Mouse (Mus musculus): ENCODE results near the gene Timm9. TPM values are rescaled to one million over a fixed set of nuclear protein-coding genes. Genes with fewer than 3 reads are reported as not detected.
A peak's percentile ranks its signal among the peaks of the same experiment; 100 is the strongest.

The Timm9 gene
- total and polyA plus RNA-seq, 3 experiments = 77.3 to 127 (median 82.8) TPM

DNA sequence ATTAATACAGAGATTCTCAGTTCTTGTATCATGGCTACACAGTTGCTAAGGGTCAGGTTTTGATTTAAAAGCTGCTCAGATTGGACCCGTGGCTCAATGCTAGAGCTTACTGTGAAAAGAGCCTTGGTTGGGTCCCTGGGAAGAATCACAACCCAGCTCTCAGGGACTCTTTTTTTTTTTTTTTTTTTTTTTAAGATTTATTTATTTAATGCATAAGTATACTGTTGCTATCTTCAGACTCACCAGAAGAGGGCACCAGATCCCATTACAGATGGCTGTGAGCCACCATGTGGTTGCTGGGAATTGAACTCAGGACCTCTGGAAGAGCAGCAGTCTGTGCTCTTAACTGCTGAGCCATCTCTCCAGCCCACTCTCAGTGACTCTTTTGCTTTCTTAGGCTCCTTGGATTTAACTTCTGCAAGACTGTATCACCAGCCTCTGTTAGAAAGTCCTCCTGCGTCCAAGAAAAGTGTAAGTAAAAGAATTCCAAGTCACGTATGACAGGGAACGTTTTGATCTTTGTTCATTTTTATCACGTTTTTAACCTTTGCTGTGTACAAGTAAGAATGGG lies 2.9 kb upstream of the Timm9 start:
- no peaks in the 10 kb centered on the region for H3K9me3 ChIP-seq (replicated peaks; ENCODE audit: low read length)
- peaks cover 21 to 52% of the 10 kb centered on the region in 2 experiments for H3K36me3 ChIP-seq (replicated peaks in 1 of 2; ENCODE audit: control insufficient read depth in 1 of 2, insufficient read depth in 1 of 2, low read length in 1 of 2)
- no peak overlapping the region for H3K27ac ChIP-seq (ENCODE audit: insufficient read depth, low read depth)
- H3K4me1 ChIP-seq (ENCODE audit: control insufficient read depth in 1 of 2, insufficient read depth in 2 of 2) = peaks cover 5 to 20% of the 10 kb centered on the region in 2 experiments; a peak in 3 of 4 replicates
- no peaks in the 10 kb centered on the region for H3K27me3 ChIP-seq (replicated peaks)
- no peak overlapping the region for H3K4me3 ChIP-seq (replicated peaks in 1 of 3; ENCODE audit: low read depth in 2 of 3, low read length in 2 of 3, poor library complexity in 1 of 3)
- dilution Hi-C loops (cut with MboI; ENCODE audit: extremely low pct_ligation_motif_present, extremely low pct_unique_long_range_greater_than_20kb, low sequenced_read_pairs) = no loop called here
- in situ Hi-C loops (cut with MboI; ENCODE audit: low pct_ligation_motif_present, low pct_unique_long_range_greater_than_20kb, low sequenced_read_pairs) = loop anchor here (25.0 kb wide), 1 partner anchor 573 kb away; no protein-coding TSS in a partner anchor
- no peak for DNase-seq (ENCODE audit: extremely low read depth)
- peaks cover 31% of the 10 kb centered on the region for H3K79me2 ChIP-seq (replicated peaks; ENCODE audit: control insufficient read depth, extremely low read depth, insufficient read depth, poor library complexity, severe bottlenecking)
- TF ChIP-seq MEF2A (IDR thresholded peaks at IDR 0.05; ENCODE audit: borderline replicate concordance, low read depth, low read length) (no peak), NELFE (IDR thresholded peaks at IDR 0.05; ENCODE audit: low read depth, low read length) (no peak), HCFC1 (IDR thresholded peaks at IDR 0.05; ENCODE audit: low read depth, low read length) (no peak), POLR2AphosphoS2 (IDR thresholded peaks at IDR 0.05; ENCODE audit: low read depth, low read length) (no peak), MAZ (IDR thresholded peaks at IDR 0.05; ENCODE audit: low read depth, low read length) (no peak), GABPA (IDR thresholded peaks at IDR 0.05; ENCODE audit: insufficient replicate concordance, low read depth, low read length) (no peak), SIN3A (IDR thresholded peaks at IDR 0.05; ENCODE audit: low read length) (no peak), MYC (IDR thresholded peaks at IDR 0.05; ENCODE audit: low read depth, low read length) (0 out of 2 replicates have a peak, but pooled peaks have one; percentile 23), MXI1 (IDR thresholded peaks at IDR 0.05; ENCODE audit: low read depth, low read length) (no peak), ZNF384 (IDR thresholded peaks at IDR 0.05; ENCODE audit: low read depth, low read length) (peak; percentile 82), CTCF (conservative IDR thresholded peaks at IDR 0.05 in 1 of 2, IDR thresholded peaks at IDR 0.05 in 1 of 2; ENCODE audit: low read depth in 2 of 2, low read length in 2 of 2) (peak; percentile 20 to 45; a peak in 2 of 4 replicates), MAX (IDR thresholded peaks at IDR 0.05; ENCODE audit: low read length) (no peak), JUND (conservative IDR thresholded peaks at IDR 0.05; ENCODE audit: low read depth, low read length) (no peak)
- H3K9ac ChIP-seq (ENCODE audit: insufficient read depth, low read depth) = no peak overlapping the region
- no peak overlapping the region for H3K4me2 ChIP-seq (ENCODE audit: insufficient read depth, low read depth, poor library complexity, severe bottlenecking)

DNA sequence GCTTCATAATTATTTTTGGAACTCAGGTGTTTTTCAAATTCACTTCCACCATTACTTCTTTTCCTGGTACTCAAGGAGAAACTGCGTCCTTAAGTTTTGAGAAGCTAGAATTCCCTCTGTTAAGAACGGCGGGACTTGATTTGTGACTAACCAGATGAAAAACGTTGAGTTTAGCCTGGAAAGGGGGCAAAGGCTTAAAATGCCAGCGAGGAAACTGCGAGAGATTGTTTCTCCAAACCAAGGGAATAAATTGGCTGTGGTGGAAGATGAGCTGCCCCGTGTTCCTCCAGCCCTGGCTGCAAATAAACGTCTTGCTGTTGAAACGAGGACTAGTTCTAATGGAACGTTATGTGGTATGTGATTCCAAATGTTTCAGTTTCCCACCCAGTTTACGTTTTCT lies 1.2 kb upstream of the Timm9 start:
- in situ Hi-C loops (cut with MboI; ENCODE audit: low pct_ligation_motif_present, low pct_unique_long_range_greater_than_20kb, low sequenced_read_pairs) (loop anchor here (25.0 kb wide), 1 partner anchor 575 kb away; no protein-coding TSS in a partner anchor), dilution Hi-C loops (cut with MboI; ENCODE audit: extremely low pct_ligation_motif_present, extremely low pct_unique_long_range_greater_than_20kb, low sequenced_read_pairs) (no loop called here)
- H3K27ac ChIP-seq (ENCODE audit: insufficient read depth, low read depth) = no peak overlapping the region
- H3K9me3 ChIP-seq (replicated peaks; ENCODE audit: low read length) = no peaks in the 10 kb centered on the region
- peak overlapping the region; percentile 100 for H3K4me2 ChIP-seq (ENCODE audit: insufficient read depth, low read depth, poor library complexity, severe bottlenecking)
- peak overlapping the region; percentile 71 to 83 (median 80) for H3K4me3 ChIP-seq (replicated peaks in 1 of 3; ENCODE audit: low read depth in 2 of 3, low read length in 2 of 3, poor library complexity in 1 of 3)
- no peaks in the 10 kb centered on the region for H3K27me3 ChIP-seq (replicated peaks)
- peak overlapping the region; percentile 86 for H3K9ac ChIP-seq (ENCODE audit: insufficient read depth, low read depth)
- H3K4me1 ChIP-seq (ENCODE audit: control insufficient read depth in 1 of 2, insufficient read depth in 2 of 2) = peaks cover 5 to 26% of the 10 kb centered on the region in 2 experiments; a peak in 3 of 4 replicates
- TF ChIP-seq RCOR1 (conservative IDR thresholded peaks at IDR 0.05; ENCODE audit: low read depth, low read length) (no peak), ETS1 (conservative IDR thresholded peaks at IDR 0.05; ENCODE audit: low read depth, low read length) (no peak)
- no peak for DNase-seq (ENCODE audit: extremely low read depth)
- H3K36me3 ChIP-seq (replicated peaks in 1 of 2; ENCODE audit: control insufficient read depth in 1 of 2, insufficient read depth in 1 of 2, low read length in 1 of 2) = peaks cover 20 to 52% of the 10 kb centered on the region in 2 experiments
- H3K79me2 ChIP-seq (replicated peaks; ENCODE audit: control insufficient read depth, extremely low read depth, insufficient read depth, poor library complexity, severe bottlenecking) = peaks cover 41% of the 10 kb centered on the region

Measured in CH12.LX (cell line).